Mouse (Mus musculus): ENCODE data around the gene Slc6a6. TPM values are rescaled to one million over a fixed set of nuclear protein-coding genes. Genes with fewer than 3 reads are reported as not detected.

The Slc6a6 gene
- polyA plus RNA-seq, 1 experiment, result 109 TPM

GRCm38 (mm10) chr6:91712097-91712854, 28.4 kb downstream of the Slc6a6 start:
- Histone ChIP-seq H3K9me3 (replicated peaks; ENCODE audit: control insufficient read depth, insufficient read depth, low read length, poor library complexity, severe bottlenecking) (no peaks in the 10 kb centered on the region), H3K27ac (ENCODE audit: insufficient read depth, low read length) (peak overlapping the region; percentile 96), H3K4me3 (ENCODE audit: low read depth, low read length) (no peak overlapping the region), H3K36me3 (ENCODE audit: control insufficient read depth, insufficient read depth, low read length, poor library complexity, severe bottlenecking) (peaks cover 4% of the 10 kb centered on the region), H3K27me3 (ENCODE audit: control insufficient read depth, insufficient read depth, low read length, poor library complexity, severe bottlenecking) (no peaks in the 10 kb centered on the region), H3K9ac (ENCODE audit: low read depth, poor library complexity, severe bottlenecking) (peak overlapping the region; percentile 34), H3K4me1 (ENCODE audit: control insufficient read depth, insufficient read depth, low read length) (peaks cover 13% of the 10 kb centered on the region)
- no peak for TF ChIP-seq CTCF (IDR thresholded peaks at IDR 0.05; ENCODE audit: low read depth, low read length)
- TF ChIP-seq POLR2A (IDR thresholded peaks at IDR 0.05; ENCODE audit: insufficient read depth, low read length), result no peak
- no peak for TF ChIP-seq EP300 (IDR thresholded peaks at IDR 0.05; ENCODE audit: insufficient read depth, low read depth, low read length)

- peaks cover 13% of the 10 kb centered on the region for H3K4me1 ChIP-seq (ENCODE audit: control insufficient read depth, insufficient read depth, low read length)
- peak overlapping the region; percentile 20; the same call in 1 of the 2 replicates for H3K4me3 ChIP-seq (ENCODE audit: low read depth, low read length)
These were observed 29.0 kb downstream of the Slc6a6 start for GRCm38 (mm10) chr6:91712855-91713331.

GRCm38 (mm10) chr6:91713370-91713896, 29.6 kb downstream of the Slc6a6 start:
- peaks cover 17% of the 10 kb centered on the region for H3K4me1 ChIP-seq (ENCODE audit: control insufficient read depth, insufficient read depth, low read length)
- H3K9ac ChIP-seq (ENCODE audit: low read depth, poor library complexity, severe bottlenecking), result peak overlapping the region; percentile 34
- no peaks in the 10 kb centered on the region for H3K27me3 ChIP-seq (ENCODE audit: control insufficient read depth, insufficient read depth, low read length, poor library complexity, severe bottlenecking)
- peak overlapping the region; percentile 96 for H3K27ac ChIP-seq (ENCODE audit: insufficient read depth, low read length)
- peak overlapping the region; percentile 20; the same call in 1 of the 2 replicates for H3K4me3 ChIP-seq (ENCODE audit: low read depth, low read length)
- H3K36me3 ChIP-seq (ENCODE audit: control insufficient read depth, insufficient read depth, low read length, poor library complexity, severe bottlenecking), result peaks cover 1% of the 10 kb centered on the region; the same call in 1 of the 2 replicates
- TF ChIP-seq EP300 (IDR thresholded peaks at IDR 0.05; ENCODE audit: insufficient read depth, low read depth, low read length) (no peak), CTCF (IDR thresholded peaks at IDR 0.05; ENCODE audit: low read depth, low read length) (no peak), POLR2A (IDR thresholded peaks at IDR 0.05; ENCODE audit: insufficient read depth, low read length) (no peak)
- no peaks in the 10 kb centered on the region for H3K9me3 ChIP-seq (replicated peaks; ENCODE audit: control insufficient read depth, insufficient read depth, low read length, poor library complexity, severe bottlenecking)

More at GRCm38 (mm10) chr6:91712855-91713331, 29.0 kb downstream of the Slc6a6 start:
- no peak for TF ChIP-seq POLR2A (IDR thresholded peaks at IDR 0.05; ENCODE audit: insufficient read depth, low read length)
- peak; percentile 78 for TF ChIP-seq EP300 (IDR thresholded peaks at IDR 0.05; ENCODE audit: insufficient read depth, low read depth, low read length)
- no peak for TF ChIP-seq CTCF (IDR thresholded peaks at IDR 0.05; ENCODE audit: low read depth, low read length)
- Histone ChIP-seq H3K36me3 (ENCODE audit: control insufficient read depth, insufficient read depth, low read length, poor library complexity, severe bottlenecking) (peaks cover 4% of the 10 kb centered on the region), H3K9ac (ENCODE audit: low read depth, poor library complexity, severe bottlenecking) (peak overlapping the region; percentile 34), H3K27ac (ENCODE audit: insufficient read depth, low read length) (peak overlapping the region; percentile 96), H3K9me3 (replicated peaks; ENCODE audit: control insufficient read depth, insufficient read depth, low read length, poor library complexity, severe bottlenecking) (no peaks in the 10 kb centered on the region), H3K27me3 (ENCODE audit: control insufficient read depth, insufficient read depth, low read length, poor library complexity, severe bottlenecking) (no peaks in the 10 kb centered on the region)

- Histone ChIP-seq H3K9ac (ENCODE audit: low read depth, poor library complexity, severe bottlenecking) (no peak overlapping the region), H3K36me3 (ENCODE audit: control insufficient read depth, insufficient read depth, low read length, poor library complexity, severe bottlenecking) (no peaks in the 10 kb centered on the region), H3K4me3 (ENCODE audit: low read depth, low read length) (no peak overlapping the region), H3K4me1 (ENCODE audit: control insufficient read depth, insufficient read depth, low read length) (peaks cover 21% of the 10 kb centered on the region), H3K27me3 (ENCODE audit: control insufficient read depth, insufficient read depth, low read length, poor library complexity, severe bottlenecking) (no peaks in the 10 kb centered on the region), H3K27ac (ENCODE audit: insufficient read depth, low read length) (no peak overlapping the region), H3K9me3 (replicated peaks; ENCODE audit: control insufficient read depth, insufficient read depth, low read length, poor library complexity, severe bottlenecking) (no peaks in the 10 kb centered on the region)
- no peak for TF ChIP-seq POLR2A (IDR thresholded peaks at IDR 0.05; ENCODE audit: insufficient read depth, low read length)
- no peak for TF ChIP-seq EP300 (IDR thresholded peaks at IDR 0.05; ENCODE audit: insufficient read depth, low read depth, low read length)
- no peak for TF ChIP-seq CTCF (IDR thresholded peaks at IDR 0.05; ENCODE audit: low read depth, low read length)
These were observed 31.2 kb downstream of the Slc6a6 start for GRCm38 (mm10) chr6:91715023-91715422.

GRCm38 (mm10) chr6:91715988-91716810, 32.3 kb downstream of the Slc6a6 start:
- Histone ChIP-seq H3K4me3 (ENCODE audit: low read depth, low read length) (no peak overlapping the region), H3K36me3 (ENCODE audit: control insufficient read depth, insufficient read depth, low read length, poor library complexity, severe bottlenecking) (no peaks in the 10 kb centered on the region), H3K27ac (ENCODE audit: insufficient read depth, low read length) (no peak overlapping the region), H3K4me1 (ENCODE audit: control insufficient read depth, insufficient read depth, low read length) (peaks cover 22% of the 10 kb centered on the region), H3K27me3 (ENCODE audit: control insufficient read depth, insufficient read depth, low read length, poor library complexity, severe bottlenecking) (no peaks in the 10 kb centered on the region), H3K9ac (ENCODE audit: low read depth, poor library complexity, severe bottlenecking) (no peak overlapping the region), H3K9me3 (replicated peaks; ENCODE audit: control insufficient read depth, insufficient read depth, low read length, poor library complexity, severe bottlenecking) (no peaks in the 10 kb centered on the region)
- TF ChIP-seq EP300 (IDR thresholded peaks at IDR 0.05; ENCODE audit: insufficient read depth, low read depth, low read length) (no peak), POLR2A (IDR thresholded peaks at IDR 0.05; ENCODE audit: insufficient read depth, low read length) (no peak), CTCF (IDR thresholded peaks at IDR 0.05; ENCODE audit: low read depth, low read length) (no peak)
